Mouse (Mus musculus) lung, postnatal 10 days (tissue): ENCODE results near the gene Ceacam14.

Source experiments
- DNase-seq: peaks from one replicate; pipeline ENCODE4 v3.0.0; 2021

The Ceacam14 gene

DNA sequence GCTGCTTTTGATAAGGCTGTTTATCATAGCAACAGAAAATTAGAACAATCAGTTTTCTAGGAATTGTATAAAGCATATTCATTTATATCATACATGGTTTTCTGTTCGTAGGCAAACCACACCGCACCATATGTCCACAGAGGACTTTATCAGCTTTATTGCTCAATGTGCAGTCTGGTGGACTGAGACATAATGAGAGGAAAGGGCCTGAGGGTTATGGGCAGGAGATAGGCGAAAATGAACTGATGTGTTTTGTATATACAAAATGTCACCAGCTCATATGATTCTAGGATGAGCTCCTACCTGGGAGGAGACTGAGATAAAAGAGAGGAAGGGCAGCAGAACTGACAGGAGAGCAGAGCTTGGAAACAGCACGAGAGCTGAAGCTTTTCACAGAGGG lies at the start of gene Ceacam14:
TSS of gene Ceacam14 (plus strand) at position 301 of the 400 bp plus-strand sequence.
- DNase-seq: no peak
